Mouse (Mus musculus): Measurements from ENCODE around the gene Pdlim7. TPM values are rescaled to one million over a fixed set of nuclear protein-coding genes. Genes with fewer than 3 reads are reported as not detected.
A peak's percentile ranks its signal among the peaks of the same experiment; 100 is the strongest.

The Pdlim7 gene
- polyA plus RNA-seq, 1 experiment = 344 TPM

GRCm38 (mm10) chr13:55516955-55517354, 3.5 kb upstream of the Pdlim7 start:
- peaks cover 3% of the 10 kb centered on the region for H3K36me3 ChIP-seq (ENCODE audit: control insufficient read depth, insufficient read depth)
- no peaks in the 10 kb centered on the region for H3K27me3 ChIP-seq (ENCODE audit: control insufficient read depth, insufficient read depth, insufficient read length)
- H3K79me3 ChIP-seq (ENCODE audit: low read depth) = peaks cover 11% of the 10 kb centered on the region
- no peak overlapping the region for H3K4me3 ChIP-seq (ENCODE audit: insufficient read depth, poor library complexity, severe bottlenecking)
- no peak for TF ChIP-seq MAX (IDR thresholded peaks at IDR 0.05)
- TF ChIP-seq CTCF (IDR thresholded peaks at IDR 0.05; ENCODE audit: control insufficient read depth, insufficient read depth, insufficient read length) = peak; percentile 76
- H3ac ChIP-seq (ENCODE audit: control insufficient read depth, insufficient read length, low read depth) = no peak overlapping the region
- H3K79me2 ChIP-seq (ENCODE audit: control insufficient read depth, insufficient read depth) = peaks cover 14% of the 10 kb centered on the region

DNA sequence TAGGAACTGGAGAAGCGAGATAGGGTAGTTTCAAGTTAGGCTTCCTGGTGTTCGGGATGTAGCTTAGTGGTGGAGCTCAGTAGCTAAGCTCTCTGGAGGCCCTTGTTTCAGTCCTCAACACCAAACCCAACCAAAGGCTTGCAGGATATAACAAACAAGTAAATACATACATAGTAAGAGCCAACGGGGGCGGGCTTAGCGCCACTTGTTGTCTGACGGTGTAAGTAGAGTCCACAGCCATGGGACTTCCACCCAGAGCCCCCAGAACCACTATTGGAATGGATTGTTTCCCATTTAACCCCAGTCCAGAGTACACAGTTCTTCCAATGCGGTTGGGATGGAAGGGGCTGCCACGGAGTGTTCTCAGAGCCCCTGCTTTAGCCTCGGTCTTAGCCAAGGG, 352 bp upstream of the Pdlim7 start:
- TF ChIP-seq CTCF (IDR thresholded peaks at IDR 0.05; ENCODE audit: control insufficient read depth, insufficient read depth, insufficient read length) (no peak), CEBPB (IDR thresholded peaks at IDR 0.05; ENCODE audit: low read depth) (no peak), MAX (IDR thresholded peaks at IDR 0.05) (no peak), FOSL1 (IDR thresholded peaks at IDR 0.05; ENCODE audit: insufficient read depth, low read length, poor library complexity, severe bottlenecking) (no peak), MYOG (IDR thresholded peaks at IDR 0.05; ENCODE audit: control insufficient read depth, extremely low read depth, insufficient read length) (no peak), USF1 (IDR thresholded peaks at IDR 0.05; ENCODE audit: low read depth) (no peak), MYOD1 (IDR thresholded peaks at IDR 0.05; ENCODE audit: control insufficient read depth, insufficient read length, low read depth) (no peak)
- Histone ChIP-seq H3K27me3 (ENCODE audit: control insufficient read depth, insufficient read depth, insufficient read length) (no peaks in the 10 kb centered on the region), H3K79me3 (ENCODE audit: low read depth) (peaks cover 30% of the 10 kb centered on the region), H3K79me2 (ENCODE audit: control insufficient read depth, insufficient read depth) (peaks cover 42% of the 10 kb centered on the region), H3ac (ENCODE audit: control insufficient read depth, insufficient read length, low read depth) (no peak overlapping the region), H3K4me3 (ENCODE audit: insufficient read depth, poor library complexity, severe bottlenecking) (no peak overlapping the region), H3K36me3 (ENCODE audit: control insufficient read depth, insufficient read depth) (peaks cover 23% of the 10 kb centered on the region)

GRCm38 (mm10) chr13:55512379-55513031, 971 bp downstream of the Pdlim7 start:
- H3K4me3 ChIP-seq (ENCODE audit: insufficient read depth, poor library complexity, severe bottlenecking) = peak overlapping the region; percentile 91
- peaks cover 55% of the 10 kb centered on the region for H3K79me2 ChIP-seq (ENCODE audit: control insufficient read depth, insufficient read depth)
- H3K36me3 ChIP-seq (ENCODE audit: control insufficient read depth, insufficient read depth) = peaks cover 34% of the 10 kb centered on the region
- peaks cover 40% of the 10 kb centered on the region for H3K79me3 ChIP-seq (ENCODE audit: low read depth)
- peak overlapping the region; percentile 95 for H3ac ChIP-seq (ENCODE audit: control insufficient read depth, insufficient read length, low read depth)
- H3K27me3 ChIP-seq (ENCODE audit: control insufficient read depth, insufficient read depth, insufficient read length) = no peaks in the 10 kb centered on the region
- TF ChIP-seq MYOG (IDR thresholded peaks at IDR 0.05; ENCODE audit: control insufficient read depth, extremely low read depth, insufficient read length) = no peak

GRCm38 (mm10) chr13:55511492-55511861, 2.0 kb downstream of the Pdlim7 start:
- Histone ChIP-seq H3K27me3 (ENCODE audit: control insufficient read depth, insufficient read depth, insufficient read length) (no peaks in the 10 kb centered on the region), H3K79me3 (ENCODE audit: low read depth) (peaks cover 42% of the 10 kb centered on the region), H3K79me2 (ENCODE audit: control insufficient read depth, insufficient read depth) (peaks cover 65% of the 10 kb centered on the region), H3K36me3 (ENCODE audit: control insufficient read depth, insufficient read depth) (peaks cover 45% of the 10 kb centered on the region), H3K4me3 (ENCODE audit: insufficient read depth, poor library complexity, severe bottlenecking) (peak overlapping the region; percentile 91), H3ac (ENCODE audit: control insufficient read depth, insufficient read length, low read depth) (peak overlapping the region; percentile 95)
- TF ChIP-seq USF1 (IDR thresholded peaks at IDR 0.05; ENCODE audit: low read depth) = no peak
- no peak for TF ChIP-seq MYOD1 (IDR thresholded peaks at IDR 0.05; ENCODE audit: control insufficient read depth, insufficient read length, low read depth)
- no peak for TF ChIP-seq CTCF (IDR thresholded peaks at IDR 0.05; ENCODE audit: control insufficient read depth, insufficient read depth, insufficient read length)
- TF ChIP-seq MAX (IDR thresholded peaks at IDR 0.05) = no peak
- no peak for TF ChIP-seq CEBPB (IDR thresholded peaks at IDR 0.05; ENCODE audit: low read depth)
- TF ChIP-seq MYOG (IDR thresholded peaks at IDR 0.05; ENCODE audit: control insufficient read depth, extremely low read depth, insufficient read length) = no peak
- TF ChIP-seq FOSL1 (IDR thresholded peaks at IDR 0.05; ENCODE audit: insufficient read depth, low read length, poor library complexity, severe bottlenecking) = no peak

- Histone ChIP-seq H3ac (ENCODE audit: control insufficient read depth, insufficient read length, low read depth) (peak overlapping the region; percentile 95), H3K79me3 (ENCODE audit: low read depth) (peaks cover 42% of the 10 kb centered on the region), H3K36me3 (ENCODE audit: control insufficient read depth, insufficient read depth) (peaks cover 51% of the 10 kb centered on the region), H3K27me3 (ENCODE audit: control insufficient read depth, insufficient read depth, insufficient read length) (no peaks in the 10 kb centered on the region), H3K4me3 (ENCODE audit: insufficient read depth, poor library complexity, severe bottlenecking) (peak overlapping the region; percentile 91), H3K79me2 (ENCODE audit: control insufficient read depth, insufficient read depth) (peaks cover 71% of the 10 kb centered on the region)
- TF ChIP-seq FOSL1 (IDR thresholded peaks at IDR 0.05; ENCODE audit: insufficient read depth, low read length, poor library complexity, severe bottlenecking) (no peak), MAX (IDR thresholded peaks at IDR 0.05) (peak; percentile 19)
Measured at GRCm38 (mm10) chr13:55510668-55511491, 2.6 kb downstream of the Pdlim7 start.

- no peak for TF ChIP-seq CTCF (IDR thresholded peaks at IDR 0.05; ENCODE audit: control insufficient read depth, insufficient read depth, insufficient read length)
- no peak for TF ChIP-seq MYOD1 (IDR thresholded peaks at IDR 0.05; ENCODE audit: control insufficient read depth, insufficient read length, low read depth)
- Histone ChIP-seq H3K27me3 (ENCODE audit: control insufficient read depth, insufficient read depth, insufficient read length) (no peaks in the 10 kb centered on the region), H3K36me3 (ENCODE audit: control insufficient read depth, insufficient read depth) (peaks cover 57% of the 10 kb centered on the region), H3ac (ENCODE audit: control insufficient read depth, insufficient read length, low read depth) (peak overlapping the region; percentile 56), H3K79me3 (ENCODE audit: low read depth) (peaks cover 42% of the 10 kb centered on the region), H3K79me2 (ENCODE audit: control insufficient read depth, insufficient read depth) (peaks cover 77% of the 10 kb centered on the region), H3K4me3 (ENCODE audit: insufficient read depth, poor library complexity, severe bottlenecking) (no peak overlapping the region)
Measured at GRCm38 (mm10) chr13:55510332-55510667, 3.2 kb downstream of the Pdlim7 start.
